Mouse (Mus musculus) midbrain, postnatal 0 days (tissue): ENCODE measurements around the gene Chpt1. TPM values are rescaled to one million over a fixed set of nuclear protein-coding genes. Genes with fewer than 3 reads are reported as not detected.

Source experiments
- ATAC-seq: fragments of 200-750 bp; cut with Nextera tagmentation; 2 replicates; pipeline ENCODE4 v1.8.0; 2017; ENCODE audit warnings: moderate number of reproducible peaks, mild to moderate bottlenecking, moderate TSS enrichment, moderate library complexity; ENCODE audit not compliant: low FRiP score
- DNase-seq: peaks from one replicate; pipeline ENCODE4 v3.0.0-alpha.2; 2015; ENCODE audit warnings: low spot score
- H3K27ac ChIP-seq: fragments of 300-500 bp; sonication (generic); 2 replicates; pipeline ENCODE4 v1.5.1; 2014; ENCODE audit warnings: low read depth, mild to moderate bottlenecking, low read length, mixed read lengths
- H3K27me3 ChIP-seq: fragments of 300-500 bp; sonication (generic); 2 replicates; pipeline ENCODE4 v1.6.1; 2014; ENCODE audit warnings: low read length, control low read depth, mixed read lengths; ENCODE audit not compliant: insufficient read depth
- H3K36me3 ChIP-seq: fragments of 300-500 bp; sonication (generic); 2 replicates; pipeline ENCODE4 v1.6.1; 2014; ENCODE audit warnings: low read length, control low read depth, mixed read lengths; ENCODE audit not compliant: insufficient read depth
- H3K4me1 ChIP-seq: fragments of 300-500 bp; sonication (generic); 2 replicates; pipeline ENCODE4 v1.6.1; 2014; ENCODE audit warnings: mild to moderate bottlenecking, control low read depth, antibody characterized with exemption, low read length, mixed read lengths; ENCODE audit not compliant: insufficient read depth
- H3K4me2 ChIP-seq: fragments of 300-500 bp; sonication (generic); 2 replicates; pipeline ENCODE4 v1.6.1; 2014; ENCODE audit warnings: low read depth, mild to moderate bottlenecking, low read length, mixed read lengths; ENCODE audit not compliant: poor library complexity, severe bottlenecking
- H3K4me3 ChIP-seq: fragments of 300-500 bp; sonication (generic); 2 replicates; pipeline ENCODE4 v1.5.1; 2014; ENCODE audit warnings: low read depth, mild to moderate bottlenecking, low read length, moderate library complexity
- H3K9ac ChIP-seq: fragments of 300-500 bp; sonication (generic); replicated peaks from 2 replicates; pipeline ENCODE4 v1.6.1; 2014; ENCODE audit warnings: mild to moderate bottlenecking, low read length, moderate library complexity, mixed read lengths; ENCODE audit not compliant: poor library complexity, severe bottlenecking
- H3K9me3 ChIP-seq: fragments of 300-500 bp; sonication (generic); 2 replicates; pipeline ENCODE4 v1.6.1; 2016; ENCODE audit warnings: low read length, control low read depth
- CTCF ChIP-seq: IDR thresholded peaks from 2 replicates; pipeline ENCODE4 v1.5.1; 2016; ENCODE audit warnings: antibody characterized with exemption, mild to moderate bottlenecking
- WGBS: fragments of 180-500 bp; shearing (Covaris S2); extraction: QIAGEN DNeasy Blood & Tissue Kit; methylation state at CpG from one replicate; pipeline ENCODE4 v1.1.7; 2014; 5-methylcytosine and 5-hydroxymethylcytosine counted together
- polyA plus RNA-seq: library from polyadenylated mRNA; unstranded; fragments of >200 nt; fragmentation: Nextera tagmentation; extraction: Ambion mirVana; gene quantifications from 2 replicates; pipeline ENCODE4 v1.2.1, GENCODE M21; 2015
- total RNA-seq: library from RNA; depleted of rRNA; stranded (reverse); fragments of >200 nt; gene quantifications from 2 replicates; pipeline ENCODE4 v1.2.3, GENCODE M21; 2014; rRNA removed

Chpt1 gene
- total RNA-seq (26.9 and 28.5 TPM in 2 replicates), polyA plus RNA-seq (27.2 and 27.3 TPM in 2 replicates)

- 1% methylated on average over 46 of the region's 80 CpGs for WGBS
- ATAC-seq, result peak; percentile 93
- peak within 1 kb of the TSS; percentile 80 for H3K4me3 ChIP-seq
- peak within 1 kb of the TSS; percentile 84 for H3K4me2 ChIP-seq
- TF ChIP-seq CTCF, result 0 out of 2 replicates have a peak, but pooled peaks have one; percentile 15
- no peaks in the 10 kb centered on the region for H3K9me3 ChIP-seq
- no peaks in the 10 kb centered on the region for H3K36me3 ChIP-seq
- peaks cover 8% of the 10 kb centered on the region; the same call in 1 of the 2 replicates for H3K4me1 ChIP-seq
- peak within 1 kb of the TSS; percentile 86 for H3K27ac ChIP-seq
- DNase-seq, result peak; percentile 81
- no peaks in the 10 kb centered on the region for H3K27me3 ChIP-seq
- peak within 1 kb of the TSS; percentile 96 for H3K9ac ChIP-seq
Observed at GRCm38 (mm10) chr10:88503421-88504314, at the start of gene Chpt1. Gene Chpt1, minus strand, starts transcription at chr10:88504073.

GRCm38 (mm10) chr10:88552738-88553137, 48.9 kb upstream of the Chpt1 start:
- Histone ChIP-seq H3K4me1 (no peaks in the 10 kb centered on the region), H3K27me3 (no peaks in the 10 kb centered on the region), H3K4me3 (no peak overlapping the region), H3K9ac (no peak overlapping the region), H3K4me2 (no peak overlapping the region), H3K27ac (no peak overlapping the region), H3K9me3 (no peaks in the 10 kb centered on the region), H3K36me3 (no peaks in the 10 kb centered on the region)
- DNase-seq (no peak), ATAC-seq (no peak)
- WGBS, result 90% methylated on average over 2 of the region's 2 CpGs
- TF ChIP-seq CTCF, result peak; percentile 14; the same call in 1 of the 2 replicates

- H3K27ac ChIP-seq, result no peak overlapping the region
- no peak overlapping the region for H3K4me3 ChIP-seq
- no peaks in the 10 kb centered on the region for H3K27me3 ChIP-seq
- no peak overlapping the region for H3K9ac ChIP-seq
- H3K4me1 ChIP-seq, result no peaks in the 10 kb centered on the region
- no peaks in the 10 kb centered on the region for H3K9me3 ChIP-seq
- TF ChIP-seq CTCF, result no peak
- WGBS, result 82% methylated on average over 3 of the region's 3 CpGs
- no peaks in the 10 kb centered on the region for H3K36me3 ChIP-seq
- H3K4me2 ChIP-seq, result no peak overlapping the region
- no peak for DNase-seq
- no peak for ATAC-seq
Observed at GRCm38 (mm10) chr10:88550225-88550624, 46.4 kb upstream of the Chpt1 start.

GRCm38 (mm10) chr10:88547635-88548034, 43.8 kb upstream of the Chpt1 start:
- no peak for TF ChIP-seq CTCF
- 51% methylated on average over 2 of the region's 2 CpGs for WGBS
- no peaks in the 10 kb centered on the region for H3K36me3 ChIP-seq

GRCm38 (mm10) chr10:88530631-88531030, 26.8 kb upstream of the Chpt1 start:
- Histone ChIP-seq H3K4me1 (no peaks in the 10 kb centered on the region), H3K27me3 (no peaks in the 10 kb centered on the region), H3K36me3 (no peaks in the 10 kb centered on the region), H3K9ac (no peak overlapping the region), H3K9me3 (no peaks in the 10 kb centered on the region), H3K4me3 (no peak overlapping the region), H3K27ac (no peak overlapping the region), H3K4me2 (no peak overlapping the region)
- 73% methylated on average over 5 of the region's 5 CpGs for WGBS
- no peak for DNase-seq
- no peak for TF ChIP-seq CTCF
- ATAC-seq, result no peak

More at GRCm38 (mm10) chr10:88547635-88548034, 43.8 kb upstream of the Chpt1 start:
- Histone ChIP-seq H3K9me3 (no peaks in the 10 kb centered on the region), H3K27ac (no peak overlapping the region), H3K4me2 (no peak overlapping the region), H3K4me1 (no peaks in the 10 kb centered on the region), H3K9ac (no peak overlapping the region), H3K4me3 (no peak overlapping the region), H3K27me3 (no peaks in the 10 kb centered on the region)
- no peak for ATAC-seq
- DNase-seq, result no peak

- 90% methylated on average over 2 of the region's 2 CpGs for WGBS
- Histone ChIP-seq H3K36me3 (no peaks in the 10 kb centered on the region), H3K27me3 (no peaks in the 10 kb centered on the region), H3K4me1 (no peaks in the 10 kb centered on the region), H3K4me3 (no peak overlapping the region), H3K27ac (no peak overlapping the region), H3K9me3 (no peaks in the 10 kb centered on the region), H3K4me2 (no peak overlapping the region), H3K9ac (no peak overlapping the region)
- TF ChIP-seq CTCF, result no peak
- DNase-seq (no peak), ATAC-seq (no peak)
Observed at GRCm38 (mm10) chr10:88524016-88524415, 20.1 kb upstream of the Chpt1 start.
